In the genomic region with DNA sequence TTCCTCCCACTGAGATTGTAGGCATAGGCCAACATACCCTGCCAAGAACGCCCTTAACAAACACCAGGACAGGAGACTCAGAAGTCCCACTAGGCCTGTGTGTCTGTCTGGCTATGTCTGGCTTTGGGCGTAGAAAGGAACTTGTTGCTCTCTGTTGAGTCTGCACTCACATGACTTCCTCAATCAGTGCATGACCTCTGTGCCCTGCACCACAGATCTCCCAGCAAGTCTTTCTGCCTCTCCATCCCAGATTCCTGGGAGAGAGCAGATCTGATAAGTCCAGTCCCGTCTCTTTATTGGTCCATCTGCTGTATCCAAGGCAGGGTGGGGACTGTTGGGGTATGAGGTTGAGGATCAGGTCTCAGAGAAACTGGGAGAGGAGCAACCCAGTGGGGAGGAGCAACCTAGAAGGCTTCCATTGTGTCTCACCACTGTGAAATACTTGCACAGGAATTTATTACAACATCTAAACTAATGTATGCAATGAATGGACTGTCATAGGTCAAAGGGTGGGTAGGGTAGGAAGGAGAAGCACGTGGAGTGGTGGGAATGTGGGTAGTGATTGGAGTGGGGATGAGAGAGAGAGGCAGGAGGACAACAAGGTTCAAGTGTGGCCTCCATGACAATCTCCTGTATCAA, we compare ENCODE assay signal across 18 mouse cellular contexts. TPM values are rescaled to one million over a fixed set of nuclear protein-coding genes. Genes with fewer than 3 reads are reported as not detected.
DNase-seq lines count a peak whose midpoint lies in the region; ATAC-seq and TF ChIP-seq lines count a peak whose summit lies in the region.
"Had no signal": no experiment of that assay in that cellular context is flagged by ENCODE, and none has a peak within 500 bp of the region (broad histone marks: within the 10 kb centered on the region; RNA-seq: fewer than 3 reads in every experiment).

No protein-coding gene starts in this region.

- no peak for TF ChIP-seq POLR2A in bone marrow, adult 2 months (IDR thresholded peaks at IDR 0.05; ENCODE audit: borderline replicate concordance, control insufficient read depth, low read depth, low read length)

- H3K36me3 ChIP-seq in midbrain, embryonic 10.5 days, result no peaks in the 10 kb centered on the region
- H3K36me3 ChIP-seq: embryonic facial prominence, embryonic 13.5 days; forebrain, embryonic 10.5 days; heart, embryonic 15.5 days; neural tube, embryonic 15.5 days had no signal

- no peaks in the 10 kb centered on the region for H3K9me3 ChIP-seq in midbrain, embryonic 10.5 days (replicated peaks)
- H3K9me3 ChIP-seq: embryonic facial prominence, embryonic 13.5 days; forebrain, embryonic 10.5 days; heart, embryonic 15.5 days; liver, embryonic 15.5 days; neural tube, embryonic 15.5 days had no signal

- peak; percentile 84 for ATAC-seq in megakaryocyte, adult 5-6 weeks (ENCODE audit: poor library complexity, severe bottlenecking)

- no peak overlapping the region for H3K4me3 ChIP-seq in layer of hippocampus, adult 2 months
- no peak overlapping the region for H3K4me3 ChIP-seq in bone marrow, adult 2 months (replicated peaks; ENCODE audit: control insufficient read depth, low read depth, low read length)
- no peak overlapping the region for H3K4me3 ChIP-seq in midbrain, embryonic 10.5 days
- H3K4me3 ChIP-seq: embryonic facial prominence, embryonic 13.5 days; forebrain, embryonic 10.5 days; heart, embryonic 15.5 days; liver, embryonic 15.5 days; neural tube, embryonic 15.5 days had no signal

- DNase-seq in layer of hippocampus, adult 2 months (ENCODE audit: low spot score in 2 of 2), result no peak
- no peak for DNase-seq in layer of hippocampus, postnatal 25 days (ENCODE audit: extremely low spot score in 1 of 2, low spot score in 1 of 2)
- DNase-seq in A20 (ENCODE audit: low read depth, low spot score), result peak; percentile 49
- DNase-seq in heart, postnatal 4 days, result no peak
- no peak for DNase-seq in midbrain, embryonic 10.5 days (ENCODE audit: low spot score)
- DNase-seq in left cerebral cortex, postnatal 10 days (ENCODE audit: extremely low spot score in 1 of 2, low spot score in 2 of 2), result no peak
- DNase-seq: adrenal gland, postnatal 14 days; kidney, adult 11 months; layer of hippocampus, postnatal 36 days; left cerebral cortex, postnatal 4 days; thymus, adult 18-20 months had no signal

- WGBS in bone marrow, adult 2 months, result 51% methylated on average over 4 of the region's 4 CpGs
- 85% methylated on average over 4 of the region's 4 CpGs for WGBS in midbrain, embryonic 10.5 days

- H3K27me3 ChIP-seq in midbrain, embryonic 10.5 days (ENCODE audit: low read depth, poor library complexity, severe bottlenecking), result no peaks in the 10 kb centered on the region
- H3K27me3 ChIP-seq: embryonic facial prominence, embryonic 13.5 days; heart, embryonic 15.5 days; liver, embryonic 15.5 days; neural tube, embryonic 15.5 days had no signal

- intact Hi-C loops in left cerebral cortex, postnatal 10 days (cut with DNase I), result no loop called here

- H3K27ac ChIP-seq in layer of hippocampus, adult 2 months, result peak overlapping the region; percentile 39; the same call in 1 of the 2 replicates
- peak overlapping the region; percentile 24 for H3K27ac ChIP-seq in bone marrow, adult 2 months (ENCODE audit: control insufficient read depth, insufficient read depth, low read depth, low read length, poor library complexity)
- H3K27ac ChIP-seq in midbrain, embryonic 10.5 days (replicated peaks), result no peak overlapping the region
- H3K27ac ChIP-seq: embryonic facial prominence, embryonic 13.5 days; forebrain, embryonic 10.5 days; heart, embryonic 15.5 days; liver, embryonic 15.5 days; neural tube, embryonic 15.5 days had no signal

- H3K4me1 ChIP-seq in bone marrow, adult 2 months (ENCODE audit: control insufficient read depth, insufficient read depth, low read length), result peaks cover 5% of the 10 kb centered on the region
- H3K4me1 ChIP-seq in midbrain, embryonic 10.5 days, result no peaks in the 10 kb centered on the region
- H3K4me1 ChIP-seq: embryonic facial prominence, embryonic 13.5 days; forebrain, embryonic 10.5 days; heart, embryonic 15.5 days; neural tube, embryonic 15.5 days had no signal

- TF ChIP-seq CTCF in layer of hippocampus, adult 2 months (conservative IDR thresholded peaks at IDR 0.05), result no peak
- no peak for TF ChIP-seq CTCF in bone marrow, adult 2 months (IDR thresholded peaks at IDR 0.05; ENCODE audit: control insufficient read depth, insufficient read depth, low read length)

RNA-seq across cellular contexts. Expression of gene Adap2, which starts 14.8 kb away (rescaled TPM):
- 1 to 10 TPM; 6.1 to 8.2 TPM for total RNA-seq in layer of hippocampus, adult 2 months (2021)
- 1 to 10 TPM; 7.0 to 7.4 TPM for total RNA-seq in layer of hippocampus, postnatal 25 days (2021)
- polyA plus RNA-seq in bone marrow, adult 2 months (2011; ENCODE audit: insufficient read depth, insufficient read length, low replicate concordance, missing spikeins), result 2.5 and 4.8 TPM in 2 replicates
- total RNA-seq in megakaryocyte, adult 5-6 weeks (2015), result 2.7 and 3.7 TPM in 2 replicates
- total RNA-seq in megakaryocyte, adult 5-6 weeks (2017), result 4.2 and 5.8 TPM in 2 replicates
- total RNA-seq in heart, postnatal 4 days (2021), result 1 to 10 TPM; 3.6 to 4.3 TPM
- 0.77 and 1.9 TPM in 2 replicates for polyA plus RNA-seq in midbrain, embryonic 10.5 days (2016; fragmentation: Nextera tagmentation; extraction: Ambion mirVana)
- total RNA-seq in left cerebral cortex, postnatal 10 days (2021), result 1 to 10 TPM; 8.3 to 8.5 TPM

RNA-seq across cellular contexts. Expression of gene Rnf135, which starts 14.9 kb away (rescaled TPM):
- total RNA-seq in layer of hippocampus, adult 2 months (2021), result 1 to 10 TPM; 4.1 to 4.9 TPM
- 1 to 10 TPM; 3.5 to 3.9 TPM for total RNA-seq in layer of hippocampus, postnatal 25 days (2021)
- polyA plus RNA-seq in bone marrow, adult 2 months (2011; ENCODE audit: insufficient read depth, insufficient read length, low replicate concordance, missing spikeins), result 2.3 and 6.0 TPM in 2 replicates
- total RNA-seq in megakaryocyte, adult 5-6 weeks (2015), result 4.8 and 9.1 TPM in 2 replicates
- total RNA-seq in megakaryocyte, adult 5-6 weeks (2017), result 4.4 and 4.7 TPM in 2 replicates
- total RNA-seq in heart, postnatal 4 days (2021), result 1 to 10 TPM; 5.2 to 8.5 TPM
- 3.8 and 5.0 TPM in 2 replicates for polyA plus RNA-seq in midbrain, embryonic 10.5 days (2016; fragmentation: Nextera tagmentation; extraction: Ambion mirVana)
- 1 to 10 TPM; 3.5 to 4.1 TPM for total RNA-seq in left cerebral cortex, postnatal 10 days (2021)

RNA-seq across cellular contexts. Expression of gene Tefm, which starts 26.8 kb away (rescaled TPM):
- 10 to 100 TPM in 1 of 2 experiments, 1 to 10 TPM in 1; 8.8 to 10.9 TPM for total RNA-seq in layer of hippocampus, adult 2 months (2021)
- 10 to 100 TPM in 1 of 2 experiments, 1 to 10 TPM in 1; 9.2 to 10.8 TPM for total RNA-seq in layer of hippocampus, postnatal 25 days (2021)
- polyA plus RNA-seq in bone marrow, adult 2 months (2011; ENCODE audit: insufficient read depth, insufficient read length, low replicate concordance, missing spikeins), result 2.0 and 5.3 TPM in 2 replicates
- total RNA-seq in megakaryocyte, adult 5-6 weeks (2015), result 9.7 and 11.4 TPM in 2 replicates
- total RNA-seq in megakaryocyte, adult 5-6 weeks (2017), result 10.4 and 11.4 TPM in 2 replicates
- 10 to 100 TPM; 19.1 to 19.5 TPM for total RNA-seq in heart, postnatal 4 days (2021)
- 39.8 and 40.7 TPM in 2 replicates for polyA plus RNA-seq in midbrain, embryonic 10.5 days (2016; fragmentation: Nextera tagmentation; extraction: Ambion mirVana)
- total RNA-seq in left cerebral cortex, postnatal 10 days (2021), result 10 to 100 TPM in 1 of 2 experiments, 1 to 10 TPM in 1; 9.6 to 11.5 TPM

RNA-seq across cellular contexts. Expression of gene Rhot1, which starts 40.1 kb away (rescaled TPM):
- 10 to 100 TPM; 67.8 to 68.2 TPM for total RNA-seq in layer of hippocampus, adult 2 months (2021)
- 10 to 100 TPM; 68.2 to 71.2 TPM for total RNA-seq in layer of hippocampus, postnatal 25 days (2021)
- 10.1 and 15.5 TPM in 2 replicates for polyA plus RNA-seq in bone marrow, adult 2 months (2011; ENCODE audit: insufficient read depth, insufficient read length, low replicate concordance, missing spikeins)
- total RNA-seq in megakaryocyte, adult 5-6 weeks (2015), result 42.5 and 45.0 TPM in 2 replicates
- 34.6 and 37.8 TPM in 2 replicates for total RNA-seq in megakaryocyte, adult 5-6 weeks (2017)
- total RNA-seq in heart, postnatal 4 days (2021), result 10 to 100 TPM; 62.6 to 63.8 TPM
- polyA plus RNA-seq in midbrain, embryonic 10.5 days (2016; fragmentation: Nextera tagmentation; extraction: Ambion mirVana), result 56.2 and 56.9 TPM in 2 replicates
- total RNA-seq in left cerebral cortex, postnatal 10 days (2021), result 10 to 100 TPM; 67.5 to 69.6 TPM
